Mouse (Mus musculus) brain, embryonic 14.5 days (tissue): Measurements from ENCODE around the gene Mgat4a.

Experiments
- CTCF ChIP-seq: fragments of 200-500 bp; IDR thresholded peaks from 2 replicates; pipeline ENCODE4 v1.5.1; 2012; ENCODE audit warnings: inconsistent platforms, mild to moderate bottlenecking, moderate library complexity, borderline replicate concordance; ENCODE audit not compliant: insufficient read depth, insufficient read length; ENCODE audit errors: extremely low read depth
- POLR2A ChIP-seq: fragments of 200-500 bp; IDR thresholded peaks from 2 replicates; pipeline ENCODE4 v1.6.1; 2012; ENCODE audit warnings: mild to moderate bottlenecking, inconsistent platforms, borderline replicate concordance; ENCODE audit not compliant: poor library complexity, insufficient read depth, insufficient read length, severe bottlenecking; ENCODE audit errors: extremely low read depth

- TF ChIP-seq CTCF (no peak), POLR2A (no peak)
Measured at GRCm38 (mm10) chr1:37544251-37544650, 3.4 kb upstream of the Mgat4a start.
